Mouse (Mus musculus) lung, adult 2 months (tissue): Measurements from ENCODE around the gene 4931406P16Rik.

Experiments used
- CTCF ChIP-seq: fragments of 200-500 bp; IDR thresholded peaks from 2 replicates; pipeline ENCODE4 v1.5.1; 2011; ENCODE audit warnings: mild to moderate bottlenecking, low read length, control low read depth; ENCODE audit not compliant: insufficient read depth
- POLR2A ChIP-seq: fragments of 200-500 bp; IDR thresholded peaks from 2 replicates; pipeline ENCODE4 v1.6.1; 2011; ENCODE audit warnings: low read depth, mild to moderate bottlenecking, control low read depth, low read length, borderline replicate concordance; ENCODE audit errors: extremely low read depth

DNA sequence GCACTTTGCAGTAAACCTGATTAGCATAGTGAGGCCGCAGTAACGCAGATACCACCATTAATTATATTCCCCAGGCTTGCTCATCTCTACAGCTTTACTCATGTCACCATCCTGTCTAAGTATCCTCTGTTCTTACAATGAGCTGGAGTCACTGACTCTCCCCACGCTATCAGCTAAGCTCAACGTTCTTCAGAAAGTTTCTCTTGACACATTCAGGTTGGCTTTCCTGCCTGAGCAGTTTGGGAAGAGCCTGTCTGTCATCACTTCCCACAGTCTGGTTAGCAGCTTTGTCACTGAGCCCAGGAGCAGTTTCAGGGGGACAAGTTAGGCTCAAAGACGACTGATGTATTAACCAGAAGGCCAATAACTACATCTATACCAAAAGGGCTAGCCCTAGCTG lies 4.8 kb downstream of the 4931406P16Rik start:
- TF ChIP-seq CTCF: no peak
- no peak for TF ChIP-seq POLR2A
